Mouse (Mus musculus): ENCODE measurements at regions not wholly inside any gene's neighbourhood (a gene's known extent, or its start where the extent isn't known, plus 50 kb on each side); places are given as distances from the start of the nearest gene placed in this dataset.
A peak's percentile ranks its signal among the peaks of the same experiment; 100 is the strongest.

DNA sequence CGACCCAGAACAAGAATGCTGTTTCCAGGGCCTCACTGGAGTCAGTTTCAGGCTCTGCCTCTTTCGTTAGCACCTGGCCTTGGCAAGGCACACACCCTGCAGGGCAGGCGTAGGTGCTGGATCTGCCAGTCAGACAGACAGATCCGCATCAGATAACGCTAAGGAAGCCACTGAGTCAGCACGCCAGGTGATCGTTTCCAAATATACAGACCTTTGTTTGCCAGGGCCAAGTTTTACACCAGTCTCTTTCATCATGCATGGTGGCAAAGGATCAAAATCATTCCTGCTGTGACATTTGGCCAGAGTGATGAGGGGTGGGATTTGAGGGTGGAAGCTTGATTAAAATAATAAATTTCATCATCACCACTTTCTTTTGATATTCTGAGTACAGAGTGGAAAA lies 411.0 kb downstream of the Ofcc1 start:
- no peaks in the 10 kb centered on the region for H3K4me1 ChIP-seq (replicated peaks)
- no peaks in the 10 kb centered on the region for H3K27me3 ChIP-seq
- H3K9ac ChIP-seq: no peak overlapping the region
- no peak overlapping the region for H3K27ac ChIP-seq (replicated peaks)
- no peaks in the 10 kb centered on the region for H3K9me3 ChIP-seq
- ATAC-seq (ENCODE audit: low FRiP score, low read depth): no peak
- 60% methylated on average over 7 of the region's 7 CpGs for WGBS
- no peak overlapping the region for H3K4me3 ChIP-seq
- no peaks in the 10 kb centered on the region for H3K36me3 ChIP-seq
- no peak overlapping the region for H3K4me2 ChIP-seq

GRCm38 (mm10) chr13:39935216-39935615 lies 426.0 kb downstream of the Ofcc1 start:
- Histone ChIP-seq H3K4me3 (no peak overlapping the region), H3K27me3 (no peaks in the 10 kb centered on the region), H3K4me2 (no peak overlapping the region), H3K4me1 (replicated peaks) (no peaks in the 10 kb centered on the region), H3K9me3 (no peaks in the 10 kb centered on the region), H3K36me3 (no peaks in the 10 kb centered on the region), H3K9ac (no peak overlapping the region), H3K27ac (replicated peaks) (no peak overlapping the region)
- WGBS: 54% methylated on average over 2 of the region's 2 CpGs
- ATAC-seq (ENCODE audit: low FRiP score, low read depth): no peak

GRCm38 (mm10) chr13:39931487-39931886 lies 429.8 kb downstream of the Ofcc1 start:
- Histone ChIP-seq H3K4me1 (replicated peaks) (no peaks in the 10 kb centered on the region), H3K9me3 (no peaks in the 10 kb centered on the region)

DNA sequence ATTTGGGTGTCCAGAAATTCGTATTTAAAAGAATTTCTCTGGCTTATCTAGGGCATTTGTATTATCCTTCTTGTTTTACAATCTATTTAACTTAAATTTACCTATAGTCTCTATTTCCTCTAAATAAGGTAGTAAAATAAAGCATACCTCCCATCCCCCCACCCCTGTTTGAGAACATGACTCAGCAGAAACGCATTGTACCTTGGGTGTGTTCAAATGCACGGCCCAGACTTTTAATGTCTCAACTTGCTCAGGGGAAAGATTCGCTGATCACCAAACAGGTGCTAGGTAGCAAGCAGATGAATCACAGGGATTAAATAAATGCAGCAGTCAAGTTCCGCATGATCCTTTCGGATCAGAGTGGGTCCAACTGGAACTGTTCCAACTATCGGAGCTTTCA lies 432.7 kb downstream of the Ofcc1 start:
- H3K9ac ChIP-seq: no peak overlapping the region
- ATAC-seq (ENCODE audit: low FRiP score, low read depth): no peak
- WGBS: 81% methylated on average over 7 of the region's 7 CpGs
- no peaks in the 10 kb centered on the region for H3K4me1 ChIP-seq (replicated peaks)
- no peak overlapping the region for H3K4me3 ChIP-seq
- H3K9me3 ChIP-seq: no peaks in the 10 kb centered on the region
- H3K36me3 ChIP-seq: no peaks in the 10 kb centered on the region
- H3K27ac ChIP-seq (replicated peaks): no peak overlapping the region
- H3K4me2 ChIP-seq: no peak overlapping the region
- no peaks in the 10 kb centered on the region for H3K27me3 ChIP-seq

More at GRCm38 (mm10) chr13:39931487-39931886, 429.8 kb downstream of the Ofcc1 start:
- no peaks in the 10 kb centered on the region for H3K36me3 ChIP-seq
- no peak for ATAC-seq (ENCODE audit: low FRiP score, low read depth)
- no peak overlapping the region for H3K4me3 ChIP-seq
- WGBS: 81% methylated on average over 3 of the region's 3 CpGs
- no peak overlapping the region for H3K4me2 ChIP-seq
- H3K27me3 ChIP-seq: no peaks in the 10 kb centered on the region
- no peak overlapping the region for H3K9ac ChIP-seq
- H3K27ac ChIP-seq (replicated peaks): no peak overlapping the region

DNA sequence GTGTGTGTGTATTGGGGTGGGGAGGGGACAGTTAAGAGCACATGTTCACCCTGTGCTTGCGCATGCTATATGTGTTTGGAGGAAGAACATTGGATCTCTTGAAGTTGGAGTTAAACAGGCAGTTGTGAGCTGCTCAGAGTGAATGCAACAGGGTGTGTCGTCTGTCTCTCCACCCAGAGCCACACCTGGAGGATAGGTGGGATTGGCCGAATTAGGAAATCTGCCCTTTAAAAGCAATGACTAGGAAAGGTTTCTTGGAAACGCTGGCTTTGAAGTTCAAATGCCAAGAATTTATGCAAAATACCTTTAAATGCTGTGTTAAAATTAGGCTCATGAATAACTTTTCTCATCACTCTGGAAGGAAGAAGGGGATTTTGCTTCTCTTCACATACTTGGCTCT lies 436.9 kb downstream of the Ofcc1 start:
- H3K4me3 ChIP-seq: no peak overlapping the region
- 92% methylated on average over 4 of the region's 4 CpGs for WGBS
- no peaks in the 10 kb centered on the region for H3K4me1 ChIP-seq (replicated peaks)
- H3K4me2 ChIP-seq: no peak overlapping the region
- H3K27ac ChIP-seq (replicated peaks): no peak overlapping the region
- no peaks in the 10 kb centered on the region for H3K36me3 ChIP-seq
- no peaks in the 10 kb centered on the region for H3K27me3 ChIP-seq
- no peak overlapping the region for H3K9ac ChIP-seq
- ATAC-seq (ENCODE audit: low FRiP score, low read depth): no peak
- no peaks in the 10 kb centered on the region for H3K9me3 ChIP-seq

GRCm38 (mm10) chr13:39923113-39923512 lies 438.1 kb downstream of the Ofcc1 start:
- Histone ChIP-seq H3K27ac (replicated peaks) (no peak overlapping the region), H3K4me3 (no peak overlapping the region), H3K36me3 (no peaks in the 10 kb centered on the region), H3K27me3 (no peaks in the 10 kb centered on the region), H3K4me1 (replicated peaks) (no peaks in the 10 kb centered on the region), H3K4me2 (no peak overlapping the region), H3K9me3 (no peaks in the 10 kb centered on the region), H3K9ac (no peak overlapping the region)
- 63% methylated on average over 9 of the region's 9 CpGs for WGBS
- ATAC-seq (ENCODE audit: low FRiP score, low read depth): no peak

GRCm38 (mm10) chr13:39907720-39908119 lies 453.5 kb downstream of the Ofcc1 start:
- Histone ChIP-seq H3K9ac (no peak overlapping the region), H3K36me3 (no peaks in the 10 kb centered on the region), H3K9me3 (no peaks in the 10 kb centered on the region), H3K4me1 (replicated peaks) (peaks cover 7% of the 10 kb centered on the region; the same call in 1 of the 2 replicates), H3K4me3 (no peak overlapping the region), H3K27ac (replicated peaks) (no peak overlapping the region), H3K27me3 (no peaks in the 10 kb centered on the region), H3K4me2 (0 out of 2 replicates have a peak overlapping the region, but pooled peaks have one; percentile 27)
- 36% methylated on average over 10 of the region's 10 CpGs for WGBS
- ATAC-seq (ENCODE audit: low FRiP score, low read depth): 0 out of 2 replicates have a peak, but pooled peaks have one; percentile 23

- H3K4me2 ChIP-seq: no peak overlapping the region
- no peaks in the 10 kb centered on the region for H3K36me3 ChIP-seq
- H3K4me3 ChIP-seq: no peak overlapping the region
- H3K9me3 ChIP-seq: no peaks in the 10 kb centered on the region
- no peak overlapping the region for H3K27ac ChIP-seq (replicated peaks)
- no peak for ATAC-seq (ENCODE audit: low FRiP score, low read depth)
- 17% methylated on average over 8 of the region's 8 CpGs for WGBS
- no peak overlapping the region for H3K9ac ChIP-seq
- H3K4me1 ChIP-seq (replicated peaks): peaks cover 7% of the 10 kb centered on the region; the same call in 1 of the 2 replicates
- no peaks in the 10 kb centered on the region for H3K27me3 ChIP-seq
Measured at GRCm38 (mm10) chr13:39904264-39904663, 457.0 kb downstream of the Ofcc1 start.

DNA sequence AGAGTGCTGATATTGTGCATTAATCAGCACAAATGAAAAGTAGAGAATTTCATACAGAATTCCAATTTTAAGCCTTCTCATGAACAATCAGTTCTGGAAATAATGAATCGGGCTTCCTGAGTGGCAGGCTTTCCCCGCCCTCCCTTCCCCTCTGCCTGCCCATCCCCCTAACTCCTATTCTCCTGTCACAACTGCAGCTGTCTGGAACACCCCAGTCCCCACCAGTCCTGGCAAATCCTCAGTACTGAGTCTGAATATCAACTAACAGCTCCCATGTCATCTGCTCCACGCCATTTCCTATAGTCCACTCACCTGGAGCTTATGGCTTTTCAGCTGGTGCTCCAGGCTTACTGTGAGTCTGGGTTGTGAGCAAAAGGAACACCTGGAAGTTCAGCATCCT lies 457.9 kb downstream of the Ofcc1 start:
- no peak overlapping the region for H3K9ac ChIP-seq
- WGBS: 45% methylated on average over 3 of the region's 3 CpGs
- no peaks in the 10 kb centered on the region for H3K9me3 ChIP-seq
- H3K27me3 ChIP-seq: no peaks in the 10 kb centered on the region
- no peak overlapping the region for H3K4me3 ChIP-seq
- no peak overlapping the region for H3K27ac ChIP-seq (replicated peaks)
- H3K4me2 ChIP-seq: no peak overlapping the region
- H3K36me3 ChIP-seq: no peaks in the 10 kb centered on the region
- ATAC-seq (ENCODE audit: low FRiP score, low read depth): no peak
- peaks cover 7% of the 10 kb centered on the region; the same call in 1 of the 2 replicates for H3K4me1 ChIP-seq (replicated peaks)

DNA sequence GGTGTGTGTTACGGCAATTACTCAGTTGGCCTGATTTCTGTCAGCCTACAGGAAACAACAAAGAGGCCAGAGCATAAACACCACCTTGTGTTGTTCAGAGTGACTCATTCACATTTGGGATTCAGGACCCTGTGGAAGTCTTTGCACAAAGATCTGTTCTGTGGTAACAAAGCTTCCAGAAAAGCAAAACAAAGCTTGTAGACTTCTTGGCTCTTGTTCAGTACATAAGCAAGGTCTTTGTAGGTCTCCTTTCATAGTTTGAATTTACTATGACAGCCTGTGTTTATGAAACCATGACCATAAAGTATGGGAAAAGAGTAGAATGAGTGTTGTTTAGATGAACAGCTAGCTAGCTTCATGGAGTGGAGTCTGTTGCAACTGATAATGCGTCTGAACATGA lies 461.9 kb downstream of the Ofcc1 start:
- no peaks in the 10 kb centered on the region for H3K4me1 ChIP-seq (replicated peaks)
- H3K9me3 ChIP-seq: no peaks in the 10 kb centered on the region
- no peak overlapping the region for H3K27ac ChIP-seq (replicated peaks)
- ATAC-seq (ENCODE audit: low FRiP score, low read depth): no peak
- no peaks in the 10 kb centered on the region for H3K36me3 ChIP-seq
- H3K4me2 ChIP-seq: no peak overlapping the region
- H3K4me3 ChIP-seq: no peak overlapping the region
- no peak overlapping the region for H3K9ac ChIP-seq
- no peaks in the 10 kb centered on the region for H3K27me3 ChIP-seq
- WGBS: 90% methylated on average over 2 of the region's 2 CpGs

DNA sequence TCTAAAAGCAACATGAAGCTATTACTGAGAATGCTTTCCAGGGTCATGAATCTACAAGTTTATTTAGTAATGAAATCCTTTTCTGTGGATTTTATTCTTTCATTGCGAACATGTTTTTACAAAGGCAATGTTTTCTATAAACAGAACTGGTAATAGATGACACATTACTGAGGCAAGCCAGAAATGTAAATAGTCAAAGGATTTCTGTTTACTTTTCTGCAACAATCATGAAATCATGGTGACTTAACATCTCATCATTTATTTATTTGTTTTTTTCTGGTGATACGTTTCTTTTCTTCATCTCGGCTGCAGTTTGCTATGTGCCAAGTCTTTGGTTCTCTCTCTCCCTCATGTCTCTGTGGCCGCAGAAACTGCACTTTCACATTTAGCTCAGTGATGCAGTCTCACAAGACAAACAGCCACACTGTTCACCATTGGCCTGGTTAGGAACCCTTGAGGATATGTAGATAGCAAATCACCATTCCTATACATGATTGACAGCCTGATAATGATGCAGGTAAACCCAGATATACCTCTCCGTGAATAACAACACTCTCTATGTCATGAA lies 462.8 kb downstream of the Ofcc1 start:
- H3K4me1 ChIP-seq (replicated peaks): no peaks in the 10 kb centered on the region
- no peak overlapping the region for H3K4me3 ChIP-seq
- no peak for ATAC-seq (ENCODE audit: low FRiP score, low read depth)
- no peaks in the 10 kb centered on the region for H3K27me3 ChIP-seq
- no peak overlapping the region for H3K4me2 ChIP-seq
- no peaks in the 10 kb centered on the region for H3K9me3 ChIP-seq
- no peaks in the 10 kb centered on the region for H3K36me3 ChIP-seq
- WGBS: 85% methylated on average over 5 of the region's 5 CpGs
- H3K9ac ChIP-seq: no peak overlapping the region
- H3K27ac ChIP-seq (replicated peaks): no peak overlapping the region

DNA sequence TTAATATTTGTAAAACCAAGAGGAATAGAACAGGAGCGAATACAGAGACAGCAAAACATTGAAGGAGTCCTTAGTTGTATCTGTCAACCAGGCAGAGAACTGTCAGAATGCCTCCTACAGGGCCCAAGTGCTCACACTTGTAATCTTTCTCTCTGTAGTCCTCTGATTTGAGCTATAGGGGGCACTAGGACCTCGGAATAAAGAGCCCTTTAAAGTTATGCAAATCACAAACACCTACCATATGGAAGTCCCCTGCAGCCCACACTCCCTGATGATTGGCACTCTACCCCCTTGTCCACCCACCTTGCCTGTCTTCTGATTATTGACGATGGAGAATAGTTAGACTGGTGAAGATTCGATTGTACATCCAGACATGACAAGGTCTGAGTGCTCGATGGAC lies 467.1 kb downstream of the Ofcc1 start:
- Histone ChIP-seq H3K27me3 (0 out of 2 replicates have a peak, but pooled peaks cover 2% of the 10 kb centered on the region), H3K9me3 (no peaks in the 10 kb centered on the region), H3K4me2 (no peak overlapping the region), H3K4me1 (replicated peaks) (no peaks in the 10 kb centered on the region), H3K27ac (replicated peaks) (no peak overlapping the region), H3K9ac (no peak overlapping the region), H3K36me3 (no peaks in the 10 kb centered on the region), H3K4me3 (no peak overlapping the region)
- WGBS: 64% methylated on average over 5 of the region's 5 CpGs
- no peak for ATAC-seq (ENCODE audit: low FRiP score, low read depth)

- H3K27me3 ChIP-seq: peaks cover 37% of the 10 kb centered on the region
- H3K9me3 ChIP-seq: no peaks in the 10 kb centered on the region
- H3K4me2 ChIP-seq: no peak overlapping the region
- no peak for ATAC-seq (ENCODE audit: low FRiP score, low read depth)
- no peak overlapping the region for H3K27ac ChIP-seq (replicated peaks)
- no peaks in the 10 kb centered on the region for H3K36me3 ChIP-seq
- H3K9ac ChIP-seq: no peak overlapping the region
- peaks cover 8% of the 10 kb centered on the region for H3K4me1 ChIP-seq (replicated peaks)
- 80% methylated on average over 7 of the region's 7 CpGs for WGBS
- H3K4me3 ChIP-seq: no peak overlapping the region
Measured at GRCm38 (mm10) chr13:39881066-39881465, 480.2 kb downstream of the Ofcc1 start.
